Mouse (Mus musculus) ZHBTc4 (cell line): ENCODE measurements at regions not wholly inside any gene's neighbourhood (a gene's known extent, or its start where the extent isn't known, plus 50 kb on each side); places are given as distances from the start of the nearest gene placed in this dataset.

ENCODE experiments used
- DNase-seq: peaks from one replicate; pipeline ENCODE4 v3.0.0-alpha.2; 2011; ENCODE audit warnings: low read depth, low spot score

DNA sequence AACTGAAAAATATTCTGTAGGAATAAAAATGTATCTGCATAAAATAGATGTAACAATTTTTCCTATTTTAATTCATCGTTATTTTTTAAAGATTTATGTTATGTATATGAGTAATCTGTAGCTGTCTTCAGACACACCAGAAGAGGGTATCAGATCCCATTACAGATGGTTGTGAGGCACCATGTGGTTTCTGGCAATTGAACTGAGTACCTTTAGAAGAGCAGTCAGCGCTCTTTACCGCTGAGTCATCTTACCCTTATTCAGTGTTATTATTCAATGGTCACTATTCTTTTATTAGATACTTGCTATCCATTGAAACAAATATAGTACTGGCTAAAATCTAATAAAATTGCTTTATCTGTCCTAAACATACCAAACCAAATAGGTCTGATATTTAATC lies 820.7 kb upstream of the Nrxn1 start:
- no peak for DNase-seq

DNA sequence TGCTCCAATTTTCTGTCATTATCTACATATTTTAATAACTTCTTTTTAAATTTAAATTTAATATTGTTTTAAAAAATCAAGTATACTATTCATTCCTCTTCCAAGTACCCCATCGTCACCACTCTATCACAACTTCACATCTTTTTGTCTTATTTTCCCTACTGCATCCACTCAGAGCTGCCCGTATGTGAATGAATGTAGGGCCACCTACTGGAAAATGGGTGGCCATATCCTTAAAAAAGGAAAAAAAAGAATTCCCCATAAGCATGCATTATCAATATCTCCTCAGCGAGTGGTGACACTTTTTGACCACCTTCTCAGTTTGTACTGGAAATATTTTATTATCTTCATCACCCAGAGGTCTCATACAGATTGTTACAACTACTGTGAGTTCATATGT lies 810.2 kb upstream of the Nrxn1 start:
- DNase-seq: no peak

DNA sequence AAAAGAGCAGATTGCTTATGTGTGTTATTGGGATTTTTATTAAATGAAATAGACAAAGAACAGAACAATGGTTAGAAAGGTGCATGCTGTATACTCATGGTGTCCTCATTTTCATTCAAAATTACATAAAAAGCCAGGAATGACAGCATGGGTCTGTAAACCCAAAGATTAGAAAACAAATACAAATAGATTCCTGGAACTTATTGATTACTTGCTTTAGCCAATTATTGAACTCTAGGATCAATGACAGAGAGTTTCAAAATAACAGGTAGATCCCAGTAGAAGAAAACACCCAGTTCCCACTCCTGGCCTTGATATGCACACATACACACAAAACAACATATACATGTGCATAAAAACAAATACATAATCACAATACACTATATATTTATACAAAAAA lies 782.4 kb upstream of the Nrxn1 start:
- DNase-seq: no peak

- DNase-seq: peak; percentile 50
Measured at GRCm38 (mm10) chr17:91862152-91862551, 769.3 kb upstream of the Nrxn1 start.
